Mouse (Mus musculus): ENCODE results near the gene Pkig.
"Not testable (repeated sequence)": the region's sequence is repeated elsewhere in the genome, so short reads cannot be mapped to it uniquely, and the experiment has no call there.

The Pkig gene

DNA sequence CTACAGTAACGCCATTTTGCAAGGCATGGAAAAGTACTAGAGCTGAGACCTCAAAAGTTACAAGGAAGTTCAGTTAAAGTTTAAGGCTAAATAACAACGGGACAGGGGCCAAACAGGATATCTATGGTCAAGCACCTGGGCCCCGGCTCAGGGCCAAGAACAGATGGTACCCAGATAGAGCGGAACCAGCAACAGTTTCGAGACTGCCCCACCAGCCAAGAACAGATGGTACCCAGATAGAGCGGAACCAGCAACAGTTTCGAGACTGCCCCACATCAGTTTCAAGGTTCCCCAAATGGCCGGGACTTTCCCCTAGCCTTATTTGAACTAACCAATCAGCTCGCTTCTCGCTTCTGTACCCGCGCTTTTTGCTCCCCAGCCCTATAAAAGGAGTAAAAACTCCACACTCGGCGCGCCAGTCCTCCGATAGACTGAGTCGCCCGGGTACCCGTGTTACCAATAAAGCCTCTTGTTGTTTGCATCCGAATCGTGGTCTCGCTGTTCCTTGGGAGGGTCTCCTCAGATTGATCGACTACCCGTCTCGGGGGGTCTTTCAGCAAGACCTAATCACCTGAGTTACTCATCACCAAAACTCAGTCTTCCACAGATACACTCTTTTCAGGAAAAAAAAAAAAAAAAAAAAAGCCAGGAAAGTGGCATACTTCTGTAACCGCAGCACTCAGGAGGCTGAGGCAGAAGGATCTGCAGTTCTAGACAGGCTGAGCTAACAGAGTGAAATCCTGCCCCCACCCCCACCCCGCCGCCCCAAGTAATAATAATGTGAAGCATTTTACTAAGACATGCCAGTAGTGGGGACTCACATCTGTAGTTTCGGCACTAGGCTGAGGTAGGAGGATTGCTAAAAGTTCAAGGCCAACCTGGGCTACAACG lies 15.3 kb upstream of the Pkig start:
- no peak for DNase-seq (ENCODE audit: extremely low read depth, insufficient read length, low spot score)

DNA sequence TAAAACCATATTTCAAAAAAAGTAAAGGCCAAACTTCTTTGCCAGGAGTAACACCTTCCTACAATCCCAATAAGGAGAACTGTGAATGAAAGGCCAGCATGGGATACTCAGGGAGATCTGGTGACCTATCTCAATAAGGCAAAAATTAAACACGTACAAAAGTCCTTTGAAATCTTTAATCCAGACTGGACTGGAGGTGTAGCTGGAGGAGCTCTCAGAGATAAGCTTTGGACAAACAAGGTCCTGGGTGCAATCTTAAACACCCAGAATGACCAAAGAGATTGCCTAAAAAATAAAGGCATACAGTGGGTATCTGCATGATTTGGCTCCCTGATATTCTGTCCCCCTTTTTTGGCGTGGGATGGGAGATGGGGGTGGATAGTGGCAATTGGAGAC lies 14.6 kb upstream of the Pkig start:
- DNase-seq (ENCODE audit: extremely low read depth, insufficient read length, low spot score), result no peak

- DNase-seq (ENCODE audit: extremely low read depth, insufficient read length, low spot score), result no peak
These were observed 14.1 kb upstream of the Pkig start for GRCm38 (mm10) chr2:163644047-163644446.

DNA sequence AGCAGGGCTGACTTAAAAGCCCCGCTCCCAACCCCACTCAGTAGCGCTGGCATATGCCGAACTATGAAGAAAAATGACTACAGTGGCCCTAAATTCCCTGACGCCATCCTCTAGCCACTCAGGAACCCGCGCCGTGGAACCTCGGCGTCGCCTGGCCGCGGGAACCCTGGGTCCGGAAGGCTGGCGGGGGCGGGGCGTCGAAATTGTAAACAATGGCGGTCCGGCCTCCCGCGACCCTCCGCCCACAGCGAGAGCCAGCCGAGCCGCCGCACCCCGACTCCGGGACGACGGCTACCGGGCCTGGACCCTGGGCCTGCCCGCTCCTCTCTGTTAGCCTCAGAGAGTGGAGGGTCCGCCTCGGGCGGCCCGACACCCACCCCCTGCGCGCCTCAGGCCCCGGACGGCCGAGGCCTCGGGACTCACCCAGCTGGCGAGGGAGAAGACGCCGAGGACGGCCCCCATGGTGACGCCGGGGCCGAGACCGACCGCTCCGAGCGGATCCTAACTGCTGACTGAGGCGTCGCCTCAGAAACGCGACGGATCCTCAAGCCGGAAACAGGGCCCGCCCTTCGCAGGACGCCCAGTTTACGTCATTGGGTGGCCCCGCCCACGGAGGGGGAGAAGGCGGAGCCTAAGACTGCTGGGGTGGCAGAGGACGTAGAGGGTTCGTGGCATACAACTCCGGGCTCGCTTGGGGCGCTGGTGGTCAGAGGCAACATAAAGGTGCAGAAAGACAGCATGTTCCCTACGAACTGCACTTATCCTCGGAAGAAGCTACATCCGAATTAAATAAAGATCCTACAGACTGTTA lies 13.4 kb upstream of the Pkig start, which contains the start of gene Serinc3:
Gene Serinc3, minus strand, starts transcription at position 557 of the 811 bp plus-strand sequence.
- peak; percentile 98 for DNase-seq (ENCODE audit: extremely low read depth, insufficient read length, low spot score)

DNA sequence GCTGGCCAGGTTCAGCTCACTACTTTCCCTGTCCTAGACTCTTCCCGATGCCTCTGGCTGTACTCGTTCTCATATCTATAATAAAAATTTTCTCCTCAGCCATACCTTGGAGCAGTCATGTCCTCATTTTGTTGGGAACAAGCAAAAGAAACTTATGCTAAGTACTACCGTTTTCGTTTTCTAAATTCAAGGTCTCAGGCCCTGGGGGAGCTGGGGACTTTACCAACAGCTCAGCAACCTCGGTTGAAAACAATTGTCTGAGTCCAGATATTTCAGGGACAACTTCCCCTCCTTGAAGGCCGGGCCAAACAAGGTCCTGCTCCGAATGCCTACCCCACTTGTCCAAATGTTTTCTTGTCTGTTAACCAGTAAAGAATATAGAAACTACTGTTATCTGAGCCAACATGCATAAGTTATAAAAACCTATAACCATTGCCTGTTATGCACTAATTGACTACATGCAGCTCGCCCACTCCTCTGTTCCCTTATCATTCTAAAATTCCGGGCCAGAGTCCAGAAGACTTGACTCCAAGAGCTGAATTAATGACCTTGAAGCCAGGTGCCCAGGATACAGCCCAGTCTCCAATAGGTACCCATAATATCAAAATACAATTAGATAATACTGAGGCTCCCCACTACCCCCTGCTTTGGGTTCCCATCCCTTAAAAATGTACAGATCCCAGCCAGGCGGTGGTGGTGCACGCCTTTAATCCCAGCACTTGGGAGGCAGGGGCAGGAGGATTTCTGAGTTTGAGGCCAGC lies 12.3 kb upstream of the Pkig start:
- DNase-seq (ENCODE audit: extremely low read depth, insufficient read length, low spot score), result no peak

GRCm38 (mm10) chr2:163646461-163647080 lies 11.6 kb upstream of the Pkig start:
- DNase-seq (ENCODE audit: extremely low read depth, insufficient read length, low spot score), result no peak

DNA sequence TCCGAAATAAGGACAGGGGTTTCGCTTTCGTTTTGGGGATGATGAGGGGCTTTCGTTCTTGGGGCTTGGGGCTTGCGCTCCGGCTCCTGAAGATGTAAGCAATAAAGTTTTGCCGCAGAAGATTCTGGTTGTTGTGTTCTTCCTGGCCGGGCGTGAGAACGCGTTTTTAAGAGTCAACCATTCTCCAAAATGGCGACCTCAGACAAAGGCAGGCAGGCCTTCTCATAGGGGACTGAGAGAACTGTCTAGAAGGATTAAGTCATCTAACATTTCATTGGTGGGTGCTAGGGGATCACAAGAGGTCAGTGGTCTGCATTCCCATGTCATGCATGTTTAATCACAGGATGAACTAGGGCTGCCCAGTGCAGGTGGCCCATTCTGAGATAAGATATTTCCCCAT lies 2.5 kb upstream of the Pkig start:
- not testable (repeated sequence) for DNase-seq (ENCODE audit: extremely low read depth, insufficient read length, low spot score)

DNA sequence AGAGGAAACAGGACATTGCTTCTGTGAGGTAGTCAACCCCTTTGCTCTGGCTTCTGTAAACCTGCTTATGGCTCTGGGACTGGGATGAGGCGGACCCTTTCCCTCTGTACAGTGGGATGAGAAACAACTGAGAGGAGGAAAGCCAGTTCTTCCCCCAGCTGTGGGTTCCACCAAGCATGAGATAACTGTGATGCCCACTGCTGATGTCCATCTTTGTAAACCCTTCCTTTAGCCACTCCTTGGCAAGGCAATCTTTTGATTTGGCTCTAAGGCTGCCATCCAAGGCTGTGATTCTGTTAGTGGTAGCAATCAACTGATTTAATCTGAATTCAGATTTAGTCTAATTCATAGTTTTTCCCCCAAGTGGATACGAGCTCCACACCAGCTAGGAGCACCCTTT lies 700 bp upstream of the Pkig start:
- DNase-seq (ENCODE audit: extremely low read depth, insufficient read length, low spot score), result no peak

DNA sequence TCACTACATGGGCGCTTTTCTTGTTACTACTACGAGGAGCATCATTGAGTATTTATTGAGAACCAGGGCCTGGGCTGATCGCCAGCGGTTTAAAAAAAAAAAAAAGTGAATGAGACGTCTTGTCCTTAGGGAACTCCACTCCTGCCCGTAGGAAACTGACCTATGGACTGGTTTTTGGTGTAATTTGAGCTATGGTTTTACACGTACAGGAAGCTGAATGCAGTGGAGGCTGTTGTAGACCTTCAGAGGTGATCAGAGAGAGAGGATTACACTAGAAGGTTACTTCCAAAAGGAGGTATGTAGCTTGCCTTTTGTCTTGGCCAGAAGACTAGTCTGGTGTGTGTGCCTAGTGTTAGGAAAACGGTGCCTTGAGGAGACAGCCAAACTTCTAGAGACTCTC lies 755 bp downstream of the Pkig start:
- DNase-seq (ENCODE audit: extremely low read depth, insufficient read length, low spot score), result peak; percentile 41

- no peak for DNase-seq (ENCODE audit: extremely low read depth, insufficient read length, low spot score)
These were observed 1.2 kb downstream of the Pkig start for GRCm38 (mm10) chr2:163659431-163659830.

- no peak for DNase-seq (ENCODE audit: extremely low read depth, insufficient read length, low spot score)
These were observed 2.0 kb downstream of the Pkig start for GRCm38 (mm10) chr2:163660103-163660701.

GRCm38 (mm10) chr2:163661371-163661850 lies 3.2 kb downstream of the Pkig start:
- DNase-seq (ENCODE audit: extremely low read depth, insufficient read length, low spot score), result no peak

- no peak for DNase-seq (ENCODE audit: extremely low read depth, insufficient read length, low spot score)
These were observed 3.9 kb downstream of the Pkig start for GRCm38 (mm10) chr2:163662076-163662475.

- DNase-seq (ENCODE audit: extremely low read depth, insufficient read length, low spot score), result no peak
These were observed 4.6 kb downstream of the Pkig start for GRCm38 (mm10) chr2:163662698-163663221.

DNA sequence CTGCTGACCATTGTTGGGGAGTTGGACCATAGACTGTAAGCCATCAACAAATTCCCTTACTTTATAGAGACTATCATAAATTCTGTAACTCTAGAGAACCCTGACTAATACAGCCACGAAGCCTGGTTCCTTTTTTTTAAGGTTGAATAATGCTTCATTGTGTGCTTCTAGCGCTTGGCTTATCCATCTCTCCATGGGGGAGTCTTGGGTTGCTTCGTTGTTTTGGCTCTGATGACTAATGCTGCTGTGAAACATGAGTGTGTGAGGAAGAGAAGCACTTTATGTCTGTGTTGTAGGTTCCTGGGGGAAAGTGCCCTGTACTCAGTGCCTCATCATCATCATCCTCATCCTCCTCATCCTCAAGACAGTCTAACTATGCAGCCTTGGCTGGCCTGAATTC lies 5.7 kb downstream of the Pkig start:
- peak; percentile 23 for DNase-seq (ENCODE audit: extremely low read depth, insufficient read length, low spot score)

GRCm38 (mm10) chr2:163667045-163667444 lies 8.9 kb downstream of the Pkig start:
- DNase-seq (ENCODE audit: extremely low read depth, insufficient read length, low spot score), result no peak

- no peak for DNase-seq (ENCODE audit: extremely low read depth, insufficient read length, low spot score)
These were observed 12.8 kb downstream of the Pkig start for GRCm38 (mm10) chr2:163670872-163671594.

GRCm38 (mm10) chr2:163674397-163674796 lies 16.2 kb downstream of the Pkig start:
- DNase-seq (ENCODE audit: extremely low read depth, insufficient read length, low spot score), result no peak

DNA sequence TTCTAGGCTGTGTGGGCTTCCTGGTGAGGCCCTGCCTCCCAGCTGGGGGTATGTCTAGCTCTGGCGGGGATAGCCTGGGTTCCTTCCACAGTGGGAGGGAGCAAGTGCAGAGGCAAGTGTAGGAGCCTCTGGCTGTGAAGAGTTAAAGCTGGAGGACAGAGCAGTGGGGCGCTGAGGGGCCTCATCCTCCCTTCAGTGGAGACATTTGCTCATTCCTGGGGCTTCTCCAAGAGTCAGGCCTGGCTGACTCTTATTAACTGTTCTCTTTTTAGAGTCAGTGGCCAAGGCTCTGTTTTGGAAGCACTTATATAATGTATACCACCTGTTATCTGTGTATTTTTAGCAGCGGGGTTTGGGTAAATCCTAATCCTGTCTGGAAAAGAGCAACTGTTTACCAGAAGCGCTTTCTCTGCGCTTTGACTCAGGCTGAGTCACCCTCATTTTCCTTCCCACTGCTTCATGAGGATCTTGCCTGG lies 17.0 kb downstream of the Pkig start:
- peak; percentile 33 for DNase-seq (ENCODE audit: extremely low read depth, insufficient read length, low spot score)

Data from 3134 (cell line).